Mouse (Mus musculus): ENCODE measurements around the gene Smad3.

- TF ChIP-seq CTCF (IDR thresholded peaks at IDR 0.05; ENCODE audit: extremely low read depth, insufficient read depth, insufficient read length, insufficient replicate concordance) (no peak), POLR2A (IDR thresholded peaks at IDR 0.05; ENCODE audit: low read depth, low read length) (no peak)
Measured at GRCm38 (mm10) chr9:63722350-63722749, 35.4 kb downstream of the Smad3 start.

Measured in spleen, adult 2 months (tissue).